Mouse (Mus musculus) lung, postnatal 4 days (tissue): ENCODE measurements around the gene Atg4d.

Experiments used
- DNase-seq, 2 experiments: peaks; one replicate each; pipeline ENCODE4 v3.0.0; 2021

Gene Atg4d

GRCm38 (mm10) chr9:21274336-21274735 lies 9.2 kb downstream of the Atg4d start:
- no peak for DNase-seq

GRCm38 (mm10) chr9:21275013-21275710 lies 10.1 kb downstream of the Atg4d start:
- no peak for DNase-seq

GRCm38 (mm10) chr9:21275727-21276126 lies 10.6 kb downstream of the Atg4d start:
- DNase-seq: no peak

- DNase-seq: no peak
Measured at GRCm38 (mm10) chr9:21276307-21276706, 11.2 kb downstream of the Atg4d start.

GRCm38 (mm10) chr9:21277776-21278175 lies 12.7 kb downstream of the Atg4d start:
- no peak for DNase-seq

- DNase-seq: no peak
Measured at GRCm38 (mm10) chr9:21283591-21283990, 18.5 kb downstream of the Atg4d start.

- no peak for DNase-seq
Measured at GRCm38 (mm10) chr9:21283994-21284393, 18.9 kb downstream of the Atg4d start.

GRCm38 (mm10) chr9:21286753-21287152 lies 21.7 kb downstream of the Atg4d start:
- no peak for DNase-seq

- peak; percentile 99 for DNase-seq
Measured at GRCm38 (mm10) chr9:21287571-21288402, 22.7 kb downstream of the Atg4d start, which contains the start of gene Kri1. TSS of gene Kri1 (minus strand) at chr9:21287969.

GRCm38 (mm10) chr9:21288404-21289336 lies 23.6 kb downstream of the Atg4d start:
- DNase-seq: peak; percentile 56 to 67

- DNase-seq: no peak
Measured at GRCm38 (mm10) chr9:21289337-21289671, 24.2 kb downstream of the Atg4d start.

GRCm38 (mm10) chr9:21290589-21290988 lies 25.5 kb downstream of the Atg4d start:
- no peak for DNase-seq

- peak; percentile 100 for DNase-seq
Measured at GRCm38 (mm10) chr9:21291022-21291787, 26.1 kb downstream of the Atg4d start, which contains the start of gene Cdkn2d. TSS of gene Cdkn2d (minus strand) at chr9:21291407.

- DNase-seq: peak in 1 of 2 experiments; percentile 11
Measured at GRCm38 (mm10) chr9:21291868-21292267, 26.8 kb downstream of the Atg4d start.

GRCm38 (mm10) chr9:21292271-21292670 lies 27.2 kb downstream of the Atg4d start:
- DNase-seq: no peak

- DNase-seq: no peak
Measured at GRCm38 (mm10) chr9:21299014-21299413, 33.9 kb downstream of the Atg4d start.

GRCm38 (mm10) chr9:21305065-21305464 lies 40.0 kb downstream of the Atg4d start:
- DNase-seq: no peak

GRCm38 (mm10) chr9:21309150-21309741 lies 44.2 kb downstream of the Atg4d start:
- no peak for DNase-seq

- DNase-seq: no peak
Measured at GRCm38 (mm10) chr9:21311695-21312094, 46.6 kb downstream of the Atg4d start.

GRCm38 (mm10) chr9:21312134-21312533 lies 47.0 kb downstream of the Atg4d start, which contains the start of gene Ap1m2:
TSS of gene Ap1m2 (minus strand) at chr9:21312337.
- DNase-seq: peak; percentile 70 to 79

- DNase-seq: peak; percentile 89 to 93
Measured at GRCm38 (mm10) chr9:21313394-21313793, 48.3 kb downstream of the Atg4d start.
